Mouse (Mus musculus): ENCODE measurements around the gene Inca1.
A peak's percentile ranks its signal among the peaks of the same experiment; 100 is the strongest.

The Inca1 gene

GRCm38 (mm10) chr11:70701221-70701955, 1.4 kb upstream of the Inca1 start:
- peak; percentile 34 for DNase-seq

- DNase-seq: peak; percentile 86
Measured at GRCm38 (mm10) chr11:70700613-70701012, 658 bp upstream of the Inca1 start.

DNA sequence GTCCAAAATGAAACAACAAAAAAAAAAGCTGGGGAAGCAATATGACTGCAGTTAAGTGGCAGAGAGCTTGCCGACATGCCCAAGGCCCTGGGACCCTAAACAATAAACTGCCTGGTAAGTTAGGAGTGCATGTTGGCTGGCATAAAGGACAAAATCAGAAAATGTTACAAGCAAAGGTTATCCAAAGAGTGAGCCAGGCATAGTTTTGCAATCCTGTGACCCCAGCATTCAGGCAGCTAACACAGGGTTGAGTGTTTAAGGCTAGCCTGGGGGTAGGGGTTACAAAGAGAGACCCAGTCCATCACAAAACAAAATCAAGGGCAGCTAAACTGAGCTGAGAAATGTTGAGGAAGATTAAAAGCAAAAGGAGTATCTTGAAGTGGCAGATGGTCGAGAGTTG, 904 bp downstream of the Inca1 start:
- no peak for DNase-seq

DNA sequence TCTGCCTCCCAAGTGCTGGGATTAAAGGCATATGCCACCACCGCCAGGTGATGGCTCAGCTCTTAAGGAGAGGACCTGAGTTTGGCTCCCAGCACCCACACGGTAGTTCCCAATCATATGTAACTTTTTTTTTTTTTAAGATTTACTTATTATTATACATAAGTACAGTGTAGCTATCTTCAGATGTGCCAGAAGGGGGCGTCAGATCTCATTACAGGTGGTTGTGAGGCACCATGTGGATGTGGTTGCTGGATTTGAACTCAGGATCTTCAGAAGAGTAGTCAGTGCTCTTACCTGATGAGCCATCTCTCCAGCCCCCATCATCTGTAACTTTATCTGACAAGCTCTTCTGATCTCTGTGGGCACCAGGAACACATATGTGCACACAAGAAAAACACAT, 2.6 kb downstream of the Inca1 start:
- no peak for DNase-seq

GRCm38 (mm10) chr11:70693504-70693903, 6.5 kb downstream of the Inca1 start:
- no peak for DNase-seq

DNA sequence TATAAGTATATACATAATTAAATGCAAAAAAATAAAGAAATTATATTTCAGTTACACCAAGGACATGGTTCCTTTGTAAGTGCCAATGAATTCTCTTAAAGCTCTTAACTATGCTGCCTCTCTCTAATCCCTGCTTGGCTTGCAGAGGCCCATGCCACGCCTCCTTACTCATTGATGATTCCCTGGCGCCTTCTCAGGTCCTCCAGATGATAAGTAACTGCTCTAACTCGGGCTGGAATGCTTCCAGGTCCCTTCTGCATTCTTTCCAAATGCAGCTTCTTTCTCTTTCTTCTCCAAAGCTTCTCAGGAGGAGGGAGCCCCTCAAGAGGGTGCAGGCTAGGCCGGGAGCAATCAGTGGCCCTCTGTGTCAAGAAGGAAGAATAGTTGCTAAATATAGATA, 10.4 kb downstream of the Inca1 start:
- peak; percentile 57 for DNase-seq

- DNase-seq: no peak
Measured at GRCm38 (mm10) chr11:70688372-70688771, 11.6 kb downstream of the Inca1 start.

GRCm38 (mm10) chr11:70687601-70688199, 12.3 kb downstream of the Inca1 start, which contains the start of gene Camta2:
Camta2 (minus strand) TSS chr11:70688105.
- peak; percentile 96 for DNase-seq

DNA sequence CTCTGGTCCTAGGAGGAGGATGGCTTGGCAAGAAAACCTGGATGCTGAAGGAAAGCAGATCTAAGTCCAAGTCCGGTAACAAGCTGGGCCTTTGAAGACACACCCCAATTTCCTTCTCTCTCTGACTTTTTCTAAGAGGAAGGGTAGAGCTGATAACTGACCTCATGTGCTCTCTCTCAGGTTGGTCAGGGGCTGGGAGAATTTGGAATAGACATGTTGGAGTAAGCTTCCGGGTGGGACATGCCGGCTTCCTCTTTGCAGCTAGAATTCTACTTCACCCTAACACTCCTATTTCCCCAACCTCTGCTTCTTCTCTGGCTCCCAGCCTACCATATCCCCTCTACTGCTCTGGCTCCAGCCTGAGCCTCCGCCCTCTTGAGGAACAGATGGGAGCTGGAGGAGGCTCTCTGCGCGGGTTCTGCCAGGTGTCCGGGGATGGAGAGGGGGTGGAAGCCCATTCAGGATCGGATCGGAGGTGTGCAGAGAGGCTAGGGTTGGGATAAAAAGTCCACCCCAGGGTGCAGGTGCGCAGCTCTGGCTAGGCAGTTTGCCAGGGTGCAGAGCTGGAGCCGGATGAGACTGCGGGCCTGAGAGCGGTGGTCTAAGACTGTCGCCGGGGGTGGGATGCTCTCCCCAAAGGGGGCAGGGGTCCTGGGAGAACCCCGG, 12.9 kb downstream of the Inca1 start:
- DNase-seq: peak; percentile 61

DNA sequence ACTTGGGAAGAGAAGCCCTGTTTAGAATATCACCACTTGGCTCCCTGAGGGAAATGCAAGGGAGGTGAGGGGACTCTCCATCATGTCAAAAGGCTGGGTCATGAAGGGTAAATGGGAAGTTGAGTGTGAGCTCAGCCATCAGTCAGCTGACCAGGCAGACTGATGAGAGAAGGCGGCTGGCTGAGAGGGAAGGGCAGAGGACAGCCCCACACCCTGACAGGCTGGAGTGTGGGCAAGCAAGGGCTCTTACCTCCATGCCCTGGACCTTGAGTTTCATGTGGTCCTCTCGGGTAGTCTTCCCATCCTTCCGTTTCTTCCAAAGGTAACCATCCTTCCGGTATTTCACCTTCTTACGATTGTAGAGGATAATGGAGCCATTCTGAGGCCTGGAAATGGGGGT, 16.3 kb downstream of the Inca1 start:
- peak; percentile 7 for DNase-seq

DNA sequence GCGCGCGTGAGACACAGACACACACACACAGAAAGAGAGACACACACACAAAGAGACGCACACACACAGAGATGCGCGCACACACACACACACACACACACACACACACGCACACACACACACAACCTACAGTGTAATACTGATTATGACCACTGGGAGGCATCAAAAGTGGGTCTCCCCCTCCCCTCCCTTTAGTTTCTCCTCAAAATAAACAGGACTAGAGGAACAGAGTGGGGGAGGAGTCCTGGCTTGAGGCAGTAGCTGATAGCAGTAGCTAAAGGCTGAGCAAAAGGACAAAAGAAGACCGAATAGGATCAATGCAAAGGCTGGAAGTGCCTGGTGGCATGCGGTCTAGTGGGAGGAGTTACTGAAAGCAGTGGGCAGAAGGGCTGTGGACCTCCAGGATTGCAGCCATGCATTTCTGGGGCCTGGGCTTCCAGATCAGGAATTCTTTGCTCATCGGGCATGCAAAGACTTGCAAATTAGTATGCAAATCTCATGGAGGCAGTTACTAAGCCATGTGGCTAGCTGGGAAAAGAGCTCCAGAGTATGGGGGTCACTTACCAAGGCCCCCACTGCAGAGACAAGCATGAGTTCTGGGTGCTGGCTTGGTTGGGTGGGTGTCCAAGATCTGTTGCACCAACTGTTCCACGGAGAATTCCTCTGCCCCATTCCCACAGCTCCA, 17.9 kb downstream of the Inca1 start:
- peak; percentile 47 for DNase-seq

- peak; percentile 6 for DNase-seq
Measured at GRCm38 (mm10) chr11:70681170-70681569, 18.8 kb downstream of the Inca1 start.

- DNase-seq: no peak
Measured at GRCm38 (mm10) chr11:70679894-70680293, 20.1 kb downstream of the Inca1 start.

DNA sequence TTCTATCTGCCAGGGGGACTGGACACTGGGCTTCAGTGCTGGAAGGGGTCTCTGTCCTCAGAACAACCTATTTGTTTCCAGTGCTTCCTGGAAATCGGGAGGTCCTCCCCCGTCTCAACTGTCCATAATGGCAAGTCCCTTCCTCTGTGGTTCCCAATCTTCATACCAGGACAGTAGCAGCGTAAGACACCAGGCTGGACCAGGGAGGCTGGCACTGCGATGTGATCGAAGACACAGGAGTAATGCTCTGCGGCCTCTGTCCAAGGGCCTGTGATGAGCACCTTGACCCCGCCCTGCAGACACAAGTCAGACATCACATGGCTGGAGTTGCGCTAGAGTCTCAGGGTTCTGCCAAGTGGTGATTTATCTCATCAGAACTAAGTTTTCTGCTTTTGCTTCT, 20.6 kb downstream of the Inca1 start:
- peak; percentile 9 for DNase-seq

DNA sequence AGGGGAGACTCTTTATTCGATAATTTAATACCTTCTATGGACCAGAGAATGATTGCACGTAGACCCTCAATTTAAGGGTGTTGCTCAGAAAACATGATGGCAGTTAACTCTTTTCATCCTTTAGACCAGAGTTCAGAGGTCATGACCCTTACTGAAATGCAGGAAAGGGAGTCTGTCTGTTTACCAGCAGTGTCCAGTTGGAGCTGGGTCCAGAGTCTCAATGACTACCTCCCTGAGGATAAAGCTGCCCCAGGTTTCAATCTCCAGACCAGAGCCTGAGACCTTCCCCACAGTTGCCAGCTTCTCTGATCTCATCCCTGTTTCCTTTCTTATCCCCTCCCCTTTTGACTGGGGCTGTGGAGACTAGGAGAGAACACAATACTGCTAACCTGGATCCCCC, 21.4 kb downstream of the Inca1 start:
- peak; percentile 6 for DNase-seq

DNA sequence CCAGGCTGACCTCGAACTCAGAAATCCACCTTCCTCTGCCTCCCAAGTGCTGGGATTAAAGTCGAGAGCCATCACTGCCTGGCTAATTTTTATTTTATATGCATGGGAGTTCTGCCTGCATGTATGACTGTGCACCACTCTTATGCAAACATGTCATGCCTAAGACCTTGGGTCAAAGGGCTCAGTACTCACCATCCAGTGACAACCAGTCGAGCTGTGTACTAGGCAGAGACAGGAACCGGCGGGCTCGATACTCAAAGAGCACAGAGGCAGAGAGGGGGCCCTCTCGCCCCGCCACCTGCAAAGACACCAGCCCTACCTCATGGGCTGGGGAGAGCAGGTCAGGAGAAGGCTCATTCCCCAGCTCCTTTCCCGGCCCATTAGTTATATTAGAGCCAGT, 21.9 kb downstream of the Inca1 start:
- no peak for DNase-seq

GRCm38 (mm10) chr11:70674501-70674900, 25.5 kb downstream of the Inca1 start:
- DNase-seq: no peak

GRCm38 (mm10) chr11:70674014-70674413, 25.9 kb downstream of the Inca1 start:
- DNase-seq: no peak

DNA sequence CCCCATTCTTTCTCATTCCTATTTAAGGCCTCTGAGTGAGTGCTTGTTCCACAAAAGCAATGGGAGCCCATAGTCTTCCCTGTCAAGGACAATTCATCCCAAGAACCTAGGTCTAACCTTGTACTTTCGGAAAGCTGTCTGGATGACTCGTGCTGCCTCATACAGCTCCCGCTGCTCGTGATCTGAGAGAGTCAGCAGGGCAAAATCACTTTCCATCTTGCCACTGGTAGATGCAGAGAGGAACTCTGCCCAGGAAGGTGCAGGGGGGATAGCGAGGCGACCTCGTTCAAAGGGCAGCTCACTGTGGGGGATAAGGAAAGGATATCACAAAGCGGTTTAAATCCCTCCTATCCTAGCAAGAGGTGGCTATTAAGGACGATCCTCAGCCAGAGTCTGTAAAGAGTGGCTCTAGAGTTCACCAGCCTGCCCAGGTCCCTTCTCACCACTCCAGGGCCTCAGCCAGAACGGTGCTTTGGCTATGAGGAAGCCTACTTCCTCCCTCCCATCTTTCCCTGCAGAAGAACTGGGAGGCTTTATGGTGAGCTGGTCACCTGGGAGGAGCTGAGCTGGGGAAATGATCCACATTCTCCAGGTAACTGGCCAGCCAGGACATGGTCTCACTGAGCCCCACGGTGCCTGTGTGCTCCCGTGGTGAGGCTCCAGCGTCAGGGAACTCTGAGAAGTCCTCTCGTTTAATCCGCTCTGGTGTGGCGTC, 28.5 kb downstream of the Inca1 start:
- peak; percentile 33 for DNase-seq

- DNase-seq: peak; percentile 49
Measured at GRCm38 (mm10) chr11:70670483-70670882, 29.5 kb downstream of the Inca1 start.

GRCm38 (mm10) chr11:70669582-70670345, 30.2 kb downstream of the Inca1 start:
- peak; percentile 85 for DNase-seq
